Mouse (Mus musculus) embryonic stem cell, embryonic (primary cell): ENCODE results near the gene Thoc3.

Source experiments
- CTCF ChIA-PET, 4 experiments: fragments of 300-600 bp in 2 of 4; fragments of 350-600 bp in 2 of 4; sonication (Branson Sonifier 250); formaldehyde crosslinking; loops; one replicate each; lab custom pipeline; 2022; ENCODE audit warnings: inconsistent platforms in 2 of 4; lab: Charles Lee
- POLR2A ChIA-PET, 4 experiments: fragments of 300-600 bp in 2 of 4; fragments of 350-600 bp in 2 of 4; sonication (Branson Sonifier 250); formaldehyde crosslinking; loops; one replicate each; lab custom pipeline; 2022; ENCODE audit warnings: antibody characterized with exemption in 4 of 4, inconsistent platforms in 1 of 4; lab: Charles Lee

The Thoc3 gene

GRCm38 (mm10) chr13:54418781-54419327 lies 49.8 kb downstream of the Thoc3 start:
- POLR2A ChIA-PET, result no interaction called here
- CTCF ChIA-PET, result interaction anchor here in 3 of 4 experiments (0.5 to 1.3 kb wide), 4 partner anchors 9 to 295 kb away, joined by 3 to 5 read pairs (median 4); no protein-coding TSS in a partner anchor

DNA sequence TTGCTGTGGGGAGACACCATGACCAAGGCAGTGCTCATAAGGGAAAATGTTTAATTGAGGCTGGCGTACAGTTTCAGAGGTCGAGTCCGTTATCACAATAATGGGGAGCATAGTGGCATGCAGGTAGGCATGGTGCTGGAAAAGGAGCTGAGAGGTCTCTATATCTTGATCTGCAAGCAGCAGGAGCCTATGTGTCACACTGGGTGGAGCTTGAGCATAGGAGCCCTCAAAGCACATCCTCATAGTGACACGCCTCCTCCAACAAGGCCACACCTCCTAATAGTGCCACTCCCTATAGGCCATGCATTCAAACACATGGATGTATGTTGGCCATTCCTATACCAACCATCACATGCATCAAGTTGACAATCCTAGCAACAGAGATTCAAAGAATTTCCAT lies 53.6 kb downstream of the Thoc3 start:
- ChIA-PET POLR2A (no interaction called here), CTCF (no interaction called here)

DNA sequence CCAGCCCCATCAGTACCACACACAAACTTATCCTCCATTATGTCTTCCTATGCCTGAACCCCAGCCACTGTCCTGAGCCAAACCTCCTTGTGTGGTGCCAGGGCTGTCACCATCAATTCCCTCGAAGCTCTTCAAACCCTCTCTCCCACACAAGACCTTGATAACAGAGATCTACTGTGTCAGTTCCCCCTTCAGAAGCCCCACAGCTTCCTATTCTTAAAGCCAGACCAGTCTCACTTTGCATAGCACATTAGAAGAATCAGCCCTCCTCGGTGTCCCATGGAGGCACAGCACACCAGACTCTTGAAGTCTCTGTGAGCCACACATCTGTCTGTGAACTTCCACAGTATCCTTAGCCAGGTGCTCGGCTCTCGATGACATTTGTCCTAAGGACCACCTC lies 55.9 kb downstream of the Thoc3 start:
- ChIA-PET POLR2A (no interaction called here), CTCF (interaction anchor here in 2 of 4 experiments (1.2 to 1.8 kb wide), 3 partner anchors 34 to 40 kb away, joined by 4 to 5 read pairs (median 5); no protein-coding TSS in a partner anchor)

DNA sequence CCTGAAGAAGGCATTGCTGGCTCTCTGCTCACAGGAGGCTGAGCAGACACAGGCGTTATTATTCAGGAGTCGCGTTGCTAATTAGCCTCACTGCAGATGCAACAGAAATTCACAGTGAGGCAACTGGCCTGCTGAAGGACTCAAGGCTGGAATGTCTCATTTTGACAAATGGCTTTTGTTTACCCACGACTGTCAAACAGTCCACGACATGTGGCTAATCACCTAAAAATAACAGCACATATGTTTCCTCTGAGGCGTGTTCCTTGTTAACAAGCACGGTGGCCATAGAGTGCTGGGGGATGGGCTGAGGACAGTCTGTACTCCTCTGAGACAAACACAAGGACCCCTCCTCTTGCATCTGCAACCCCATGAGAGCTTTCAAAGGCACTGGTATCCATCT lies 56.4 kb downstream of the Thoc3 start:
- POLR2A ChIA-PET, result no interaction called here
- CTCF ChIA-PET, result interaction anchor here in 2 of 4 experiments (1.2 to 1.8 kb wide), 2 partner anchors 35 kb away, joined by 4 to 5 read pairs; no protein-coding TSS in a partner anchor

DNA sequence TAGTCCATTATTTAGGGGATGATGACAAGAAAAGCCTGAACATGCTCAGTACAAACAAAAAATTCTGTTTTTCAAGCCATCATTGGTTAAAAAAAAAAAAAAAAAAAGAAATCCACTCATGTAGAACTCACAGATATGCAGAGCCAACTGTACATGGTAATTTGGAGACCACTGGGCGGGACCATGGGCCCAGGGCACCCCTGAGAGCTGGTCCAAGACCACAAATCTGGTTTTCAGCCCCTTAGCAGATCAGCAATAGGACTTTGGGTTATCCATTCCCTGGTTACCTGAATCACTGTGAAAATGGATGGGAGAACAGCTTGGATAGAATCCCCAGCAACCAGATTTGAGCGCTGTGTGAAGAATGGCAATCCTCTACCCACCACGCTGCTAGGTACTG lies 57.0 kb downstream of the Thoc3 start:
- ChIA-PET CTCF (no interaction called here), POLR2A (interaction anchor here in 1 of 4 experiments (0.7 kb wide), 1 partner anchor 240 kb away, joined by 4 read pairs; no protein-coding TSS in a partner anchor)
